Mouse (Mus musculus) heart, postnatal 0 days (tissue): ENCODE results near the gene Cyth1. TPM values are rescaled to one million over a fixed set of nuclear protein-coding genes. Genes with fewer than 3 reads are reported as not detected.

Source experiments
- ATAC-seq: fragments of 200-750 bp; cut with Nextera tagmentation; 2 replicates; pipeline ENCODE4 v1.8.0; 2017; ENCODE audit warnings: low read depth, moderate number of reproducible peaks, moderate library complexity; ENCODE audit not compliant: insufficient read depth
- DNase-seq: peaks from one replicate; pipeline ENCODE4 v3.0.0-alpha.2; 2016; ENCODE audit warnings: low spot score
- H3K27ac ChIP-seq: fragments of 300-500 bp; sonication (generic); 2 replicates; pipeline ENCODE4 v1.5.1; 2014; ENCODE audit warnings: low read depth, mild to moderate bottlenecking
- H3K27me3 ChIP-seq: fragments of 300-500 bp; sonication (generic); 2 replicates; pipeline ENCODE4 v1.6.1; 2014; ENCODE audit warnings: low read length, mixed read lengths; ENCODE audit not compliant: control insufficient read depth, insufficient read depth
- H3K36me3 ChIP-seq: fragments of 300-500 bp; sonication (generic); replicated peaks from 2 replicates; pipeline ENCODE4 v1.6.1; 2014; ENCODE audit warnings: low read length, mixed read lengths; ENCODE audit not compliant: control insufficient read depth, insufficient read depth
- H3K4me1 ChIP-seq: fragments of 300-500 bp; sonication (generic); 2 replicates; pipeline ENCODE4 v1.6.1; 2014; ENCODE audit warnings: antibody characterized with exemption; ENCODE audit not compliant: control insufficient read depth, insufficient read depth
- H3K4me2 ChIP-seq: fragments of 300-500 bp; sonication (generic); 2 replicates; pipeline ENCODE4 v1.6.1; 2014; ENCODE audit warnings: low read depth, mild to moderate bottlenecking, low read length, moderate library complexity
- H3K4me3 ChIP-seq: fragments of 300-500 bp; sonication (generic); 2 replicates; pipeline ENCODE4 v1.5.1; 2014; ENCODE audit warnings: low read depth, low read length
- H3K9ac ChIP-seq: fragments of 300-500 bp; sonication (generic); replicated peaks from 2 replicates; pipeline ENCODE4 v1.6.1; 2014; ENCODE audit warnings: low read depth, low read length, mixed read lengths
- H3K9me3 ChIP-seq: fragments of 300-500 bp; sonication (generic); replicated peaks from 2 replicates; pipeline ENCODE4 v1.6.1; 2016; ENCODE audit warnings: low read length; ENCODE audit not compliant: control insufficient read depth
- CTCF ChIP-seq: IDR thresholded peaks from 2 replicates; pipeline ENCODE4 v1.5.1; 2016; ENCODE audit warnings: antibody characterized with exemption, control low read depth, low read depth
- EP300 ChIP-seq: IDR thresholded peaks from 2 replicates; pipeline ENCODE4 v1.6.1; 2016; ENCODE audit warnings: antibody characterized with exemption, low read depth
- WGBS: fragments of 180-500 bp; shearing (Covaris S2); extraction: QIAGEN DNeasy Blood & Tissue Kit; methylation state at CpG from one replicate; pipeline ENCODE4 v1.1.7; 2014; 5-methylcytosine and 5-hydroxymethylcytosine counted together
- polyA plus RNA-seq: library from polyadenylated mRNA; unstranded; fragments of >200 nt; fragmentation: Nextera tagmentation; extraction: Ambion mirVana; gene quantifications from 2 replicates; pipeline ENCODE4 v1.2.1, GENCODE M21; 2015
- total RNA-seq: library from RNA; depleted of rRNA; stranded (reverse); fragments of >200 nt; gene quantifications from 2 replicates; pipeline ENCODE4 v1.2.3, GENCODE M21; 2014; ENCODE audit warnings: low replicate concordance

Gene Cyth1
- total and polyA plus RNA-seq, 2 experiments from 2014 or later = 21.4 to 50.1 TPM

GRCm38 (mm10) chr11:118226850-118227249, 21.5 kb downstream of the Cyth1 start:
- no peaks in the 10 kb centered on the region for H3K27me3 ChIP-seq
- H3K4me1 ChIP-seq = peaks cover 33% of the 10 kb centered on the region
- no peak overlapping the region for H3K9ac ChIP-seq
- ATAC-seq (no peak), DNase-seq (no peak)
- no peak overlapping the region for H3K4me3 ChIP-seq
- H3K27ac ChIP-seq = no peak overlapping the region
- 82% methylated on average over 7 of the region's 7 CpGs for WGBS
- no peak overlapping the region for H3K4me2 ChIP-seq
- no peak for TF ChIP-seq CTCF
- no peak for TF ChIP-seq EP300
- H3K36me3 ChIP-seq = no peaks in the 10 kb centered on the region
- no peaks in the 10 kb centered on the region for H3K9me3 ChIP-seq

DNA sequence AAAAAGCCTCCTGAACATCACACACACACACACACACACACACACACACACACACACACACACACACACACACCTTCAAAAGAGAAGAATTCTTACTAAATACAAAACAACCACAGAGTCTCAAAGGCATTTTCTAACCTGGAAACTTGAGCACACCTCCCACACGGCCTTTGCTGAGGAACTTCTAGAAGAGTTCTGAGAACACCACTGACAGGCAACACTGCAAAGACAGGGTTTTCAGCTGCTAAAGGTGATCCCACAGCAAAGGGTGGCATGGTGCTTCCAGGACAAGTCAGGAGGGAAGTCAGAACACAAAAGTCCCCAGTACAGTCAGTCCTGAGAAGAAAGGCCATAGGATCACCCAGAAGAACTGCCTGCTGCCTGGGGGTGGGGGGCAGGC, 22.5 kb downstream of the Cyth1 start:
- H3K4me1 ChIP-seq = peaks cover 33% of the 10 kb centered on the region
- WGBS = 63% methylated on average over 1 of the region's 1 CpGs

GRCm38 (mm10) chr11:118225056-118225836, 23.1 kb downstream of the Cyth1 start:
- Histone ChIP-seq H3K4me2 (no peak overlapping the region), H3K27ac (no peak overlapping the region), H3K4me1 (peaks cover 33% of the 10 kb centered on the region; the same call in 1 of the 2 replicates), H3K27me3 (no peaks in the 10 kb centered on the region), H3K9me3 (no peaks in the 10 kb centered on the region), H3K9ac (no peak overlapping the region), H3K36me3 (no peaks in the 10 kb centered on the region), H3K4me3 (no peak overlapping the region)
- ATAC-seq = no peak
- WGBS = 77% methylated on average over 12 of the region's 12 CpGs
- DNase-seq = no peak
- TF ChIP-seq EP300 = no peak
- no peak for TF ChIP-seq CTCF

More for the DNA sequence above, 22.5 kb downstream of the Cyth1 start:
- Histone ChIP-seq H3K36me3 (no peaks in the 10 kb centered on the region), H3K27ac (no peak overlapping the region), H3K9ac (no peak overlapping the region), H3K4me2 (no peak overlapping the region), H3K27me3 (no peaks in the 10 kb centered on the region), H3K4me3 (no peak overlapping the region), H3K9me3 (no peaks in the 10 kb centered on the region)
- DNase-seq = no peak
- TF ChIP-seq CTCF (no peak), EP300 (no peak)
- no peak for ATAC-seq

DNA sequence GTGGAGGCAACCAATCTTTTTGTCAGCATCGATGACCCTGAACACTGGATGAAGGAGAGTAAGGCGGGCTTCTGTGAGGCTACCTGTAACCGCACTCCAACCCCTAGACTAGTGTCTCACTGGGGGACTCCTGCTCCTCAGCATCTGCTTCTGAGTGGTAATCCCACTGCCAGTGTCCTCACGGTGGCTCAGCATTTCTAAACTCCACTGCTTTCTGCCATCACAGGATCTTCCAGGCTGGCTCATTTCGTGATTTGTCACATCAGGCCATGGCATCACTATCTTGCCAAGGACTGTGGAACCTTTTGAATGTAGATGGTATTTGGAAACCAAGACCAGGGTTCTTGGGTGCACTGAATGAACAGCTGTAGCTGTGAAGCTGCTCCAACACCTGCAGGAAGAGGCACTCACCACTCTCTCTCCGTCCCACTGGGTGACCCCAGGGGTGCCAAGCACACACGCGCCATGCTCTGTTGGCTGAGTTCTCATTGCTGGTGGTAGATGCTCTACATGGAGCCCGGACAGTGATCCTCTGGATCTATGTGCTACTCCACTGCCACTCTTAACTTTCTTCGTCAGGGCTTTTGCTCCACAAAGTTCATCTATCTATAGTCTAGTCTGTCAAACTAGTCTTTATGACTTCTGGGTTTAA, 24.9 kb downstream of the Cyth1 start:
- no peak overlapping the region for H3K4me3 ChIP-seq
- no peak overlapping the region for H3K9ac ChIP-seq
- H3K4me2 ChIP-seq = no peak overlapping the region
- H3K27ac ChIP-seq = 0 out of 2 replicates have a peak overlapping the region, but pooled peaks have one; percentile 28
- no peaks in the 10 kb centered on the region for H3K9me3 ChIP-seq
- DNase-seq = no peak
- WGBS = 83% methylated on average over 10 of the region's 10 CpGs
- TF ChIP-seq CTCF = no peak
- TF ChIP-seq EP300 = no peak
- H3K4me1 ChIP-seq = peaks cover 28% of the 10 kb centered on the region; the same call in 1 of the 2 replicates
- no peaks in the 10 kb centered on the region for H3K36me3 ChIP-seq
- no peak for ATAC-seq
- H3K27me3 ChIP-seq = no peaks in the 10 kb centered on the region

GRCm38 (mm10) chr11:118222917-118223316, 25.5 kb downstream of the Cyth1 start:
- H3K4me2 ChIP-seq = no peak overlapping the region
- no peak for TF ChIP-seq EP300
- no peak for TF ChIP-seq CTCF
- no peak overlapping the region for H3K9ac ChIP-seq
- WGBS = 74% methylated on average over 5 of the region's 5 CpGs
- peaks cover 25% of the 10 kb centered on the region; the same call in 1 of the 2 replicates for H3K4me1 ChIP-seq
- H3K27ac ChIP-seq = peak overlapping the region; percentile 28; the same call in 1 of the 2 replicates
- ATAC-seq (no peak), DNase-seq (no peak)
- H3K9me3 ChIP-seq = no peaks in the 10 kb centered on the region
- no peaks in the 10 kb centered on the region for H3K36me3 ChIP-seq
- H3K4me3 ChIP-seq = no peak overlapping the region
- no peaks in the 10 kb centered on the region for H3K27me3 ChIP-seq
